Mouse (Mus musculus) cerebellum, adult 11 months (tissue): Measurements from ENCODE around the gene Gm20896.
"Not testable (repeated sequence)": the region's sequence is repeated elsewhere in the genome, so short reads cannot be mapped to it uniquely, and the experiment has no call there.

Experiments used
- DNase-seq: peaks from one replicate; pipeline ENCODE4 v3.0.0; 2022

The Gm20896 gene

DNA sequence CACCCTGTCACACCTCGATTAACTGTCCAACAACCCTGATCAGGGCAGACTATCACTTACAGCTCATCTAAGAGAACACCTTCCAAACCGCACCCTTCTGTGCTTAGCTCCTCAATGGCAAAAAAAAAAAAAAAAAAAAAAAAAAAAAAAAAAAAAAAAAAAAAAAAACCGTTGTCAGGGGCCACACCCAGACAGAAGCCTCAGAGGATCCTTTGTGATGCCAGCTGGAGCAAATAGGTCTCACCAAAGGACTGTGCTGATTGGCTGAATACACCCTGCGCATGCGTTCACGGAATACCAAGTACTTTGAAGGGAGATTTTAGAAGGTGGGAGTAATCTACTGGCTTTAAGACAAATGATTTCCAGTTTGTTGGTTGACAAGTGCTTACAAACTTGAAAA is at the start of gene Gm20896:
Gene Gm20896, minus strand, starts transcription at position 101 of the 400 bp plus-strand sequence.
- not testable (repeated sequence) for DNase-seq
